Mouse (Mus musculus): ENCODE data around the gene Hapln2.

Hapln2 gene

GRCm38 (mm10) chr3:88005822-88006786 is 21.3 kb downstream of the Hapln2 start:
- no peak for ATAC-seq (ENCODE audit: low TSS enrichment)

DNA sequence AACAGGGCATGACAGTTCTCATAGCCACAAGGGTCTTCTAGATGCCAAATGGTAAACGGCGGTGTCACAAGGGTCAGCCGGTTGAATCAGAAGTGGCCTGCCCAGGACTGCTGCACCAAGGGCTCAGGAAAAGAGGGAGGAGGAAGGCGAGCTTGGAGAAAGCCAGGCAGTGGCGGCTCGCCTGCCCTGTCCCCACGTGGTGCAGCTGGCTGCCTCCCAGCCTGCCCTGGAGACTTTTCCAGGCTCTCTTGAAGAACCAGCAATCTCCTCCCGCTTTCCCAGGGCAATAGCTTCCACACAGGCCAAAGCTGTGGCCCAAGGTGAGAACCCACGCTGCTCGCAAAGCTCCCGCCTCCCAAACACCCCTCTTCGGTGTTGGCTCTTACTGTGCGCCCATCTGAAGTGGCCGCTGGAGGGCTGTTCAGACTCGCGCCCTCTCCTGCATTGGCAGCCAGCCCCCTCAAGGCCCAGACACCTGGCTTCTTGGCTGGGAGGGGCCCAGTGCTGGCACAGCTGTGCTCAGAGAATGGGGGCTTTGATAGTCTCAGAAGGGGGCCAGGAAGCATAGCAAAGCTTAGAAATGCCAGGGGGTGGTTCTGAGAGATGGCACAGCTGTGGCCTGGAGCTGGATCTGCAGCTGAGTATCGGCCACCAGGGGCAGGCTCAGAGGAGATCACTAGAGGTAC is 24.9 kb downstream of the Hapln2 start:
- ATAC-seq (ENCODE audit: low TSS enrichment), result no peak

- ATAC-seq (ENCODE audit: low TSS enrichment), result peak; percentile 8; the same call in 1 of the 2 replicates
Observed at GRCm38 (mm10) chr3:88000816-88001595, 26.4 kb downstream of the Hapln2 start.

GRCm38 (mm10) chr3:88000181-88000580 is 27.2 kb downstream of the Hapln2 start, which contains the start of gene Bcan:
Bcan (minus strand) TSS chr3:88000230.
- ATAC-seq (ENCODE audit: low TSS enrichment), result peak; percentile 61

GRCm38 (mm10) chr3:87999243-87999895 is 28.0 kb downstream of the Hapln2 start:
- no peak for ATAC-seq (ENCODE audit: low TSS enrichment)

GRCm38 (mm10) chr3:87998747-87999146 is 28.6 kb downstream of the Hapln2 start:
- ATAC-seq (ENCODE audit: low TSS enrichment), result no peak

DNA sequence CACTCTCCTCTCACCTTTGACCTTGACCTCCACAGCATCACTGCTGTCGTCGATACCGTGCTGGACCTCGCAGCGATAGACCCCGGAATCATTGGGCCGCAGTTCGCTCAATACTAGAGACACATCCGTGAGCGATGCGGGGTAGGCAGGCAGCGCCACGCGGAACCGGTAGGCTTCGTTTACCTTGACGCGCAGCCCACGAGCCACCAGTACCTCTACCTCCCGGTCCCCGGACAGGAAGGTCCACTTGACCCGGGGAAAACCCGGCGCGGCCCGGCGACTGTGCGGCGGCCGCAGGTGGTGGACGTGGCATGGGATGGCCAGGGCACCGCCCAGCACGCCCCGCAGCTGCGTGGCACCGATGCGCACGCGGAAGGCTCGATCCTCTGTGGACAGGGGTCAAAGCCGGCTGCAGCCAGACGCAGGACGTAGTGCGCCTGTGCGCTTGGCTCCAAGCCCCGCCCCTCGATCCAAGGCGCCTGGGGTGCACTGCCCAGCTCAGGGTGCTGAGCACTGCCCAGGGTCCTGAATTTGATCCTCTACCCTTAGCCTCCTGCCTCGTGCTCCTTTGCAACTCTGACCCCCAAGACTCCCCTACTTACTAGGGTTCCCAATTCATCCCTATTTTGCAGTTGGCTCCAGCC is 30.3 kb downstream of the Hapln2 start:
- ATAC-seq (ENCODE audit: low TSS enrichment), result no peak

DNA sequence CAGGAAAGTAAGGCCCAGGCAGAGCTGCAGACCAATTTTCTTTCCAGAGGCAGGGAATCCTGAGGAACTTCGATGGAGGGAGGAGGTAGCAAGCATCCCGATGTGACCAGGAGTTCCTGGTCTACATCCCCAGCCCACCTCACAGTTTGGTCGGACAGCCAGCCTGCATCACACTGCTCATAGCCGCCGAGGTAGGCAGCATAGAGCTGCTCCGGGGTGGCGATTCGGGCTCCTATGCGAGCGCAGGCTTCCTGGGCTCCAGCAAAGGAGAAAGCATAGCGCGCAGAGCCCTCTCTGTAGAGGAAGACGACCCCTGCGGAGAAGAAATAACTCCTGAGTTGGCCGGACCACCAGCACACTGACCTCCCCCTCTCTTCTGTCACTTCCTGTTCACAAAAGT is 31.0 kb downstream of the Hapln2 start:
- no peak for ATAC-seq (ENCODE audit: low TSS enrichment)

DNA sequence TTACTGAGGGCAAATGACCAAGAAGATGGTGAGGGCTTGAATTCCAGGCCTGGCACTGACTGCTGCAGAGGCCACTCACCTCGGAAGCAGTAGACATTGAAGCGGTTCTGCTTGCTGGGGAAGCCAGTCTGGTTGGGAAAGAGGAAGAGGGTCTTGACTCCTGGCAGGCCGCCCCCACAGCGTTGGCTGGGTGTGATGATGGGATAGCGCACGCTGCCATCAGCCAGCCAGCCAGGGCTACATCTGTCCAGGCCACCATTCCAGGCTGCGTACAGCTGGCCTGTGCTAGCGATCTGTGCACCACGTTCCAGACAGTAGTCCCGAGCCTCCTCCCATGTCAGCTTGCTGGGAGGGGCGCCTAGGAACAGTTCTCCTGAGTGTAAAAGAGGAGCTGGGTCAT is 32.1 kb downstream of the Hapln2 start:
- no peak for ATAC-seq (ENCODE audit: low TSS enrichment)

- no peak for ATAC-seq (ENCODE audit: low TSS enrichment)
Observed at GRCm38 (mm10) chr3:87993436-87993835, 33.9 kb downstream of the Hapln2 start.

DNA sequence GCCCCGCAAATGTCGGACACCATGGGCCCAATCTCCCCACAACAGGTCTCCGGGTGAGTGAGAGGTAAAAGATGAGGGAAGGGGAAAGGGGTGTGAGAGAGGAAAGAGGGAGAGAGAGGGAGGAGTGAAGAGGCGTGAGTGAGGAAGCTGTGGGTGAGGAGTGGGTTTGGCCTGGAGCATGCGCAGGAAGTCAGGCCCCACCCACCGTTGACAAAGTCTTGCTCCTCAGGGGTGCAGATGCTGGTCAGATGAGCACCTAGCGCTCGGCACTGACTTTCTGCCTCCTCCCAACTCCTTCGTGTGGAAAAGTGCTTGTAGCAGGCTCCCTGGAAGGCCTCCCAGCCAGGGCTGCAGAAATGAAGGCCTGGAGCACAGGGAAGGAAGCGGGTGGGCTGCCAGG is 37.4 kb downstream of the Hapln2 start:
- ATAC-seq (ENCODE audit: low TSS enrichment), result no peak

DNA sequence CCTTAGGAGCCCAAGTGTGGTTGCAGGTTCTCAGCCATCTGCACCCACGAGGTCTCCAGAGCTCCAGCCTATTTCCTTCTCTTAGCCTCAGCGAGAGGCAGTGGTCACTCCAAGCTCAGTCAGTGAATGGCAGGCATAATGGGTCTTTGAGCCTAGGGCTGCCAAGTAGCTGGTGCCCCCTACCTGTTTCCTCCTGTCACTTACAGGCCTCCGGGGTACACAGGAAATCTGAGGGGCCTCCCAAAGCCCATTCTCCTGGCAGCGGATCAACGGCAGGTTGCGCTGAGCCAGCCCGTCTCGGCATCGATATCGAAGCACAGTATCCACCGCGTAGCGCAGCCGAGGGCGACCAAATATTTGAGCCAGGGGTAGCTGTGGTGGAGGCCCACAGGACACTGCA is 39.3 kb downstream of the Hapln2 start:
- ATAC-seq (ENCODE audit: low TSS enrichment), result no peak

DNA sequence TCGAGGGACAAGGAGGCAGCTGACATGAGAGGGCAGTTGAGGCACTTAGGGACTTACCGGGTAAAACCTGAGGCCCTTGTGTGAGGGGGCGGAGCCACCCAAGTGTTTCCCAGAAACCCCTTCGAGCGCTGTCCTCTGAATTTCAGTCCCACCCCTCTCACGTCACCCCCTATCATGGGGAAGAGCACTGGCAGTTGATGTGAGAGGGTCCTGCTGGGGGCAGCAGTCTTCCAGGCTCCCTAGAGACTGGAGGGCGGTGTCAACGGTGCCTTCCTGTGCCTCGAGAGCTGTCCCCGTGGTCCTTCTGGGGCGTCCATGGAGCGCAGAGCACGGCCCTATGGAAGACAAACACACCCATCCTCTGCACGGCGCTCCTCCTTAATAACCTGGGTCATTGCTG is 39.8 kb downstream of the Hapln2 start:
- ATAC-seq (ENCODE audit: low TSS enrichment), result no peak

- peak; percentile 62 for ATAC-seq (ENCODE audit: low TSS enrichment)
Observed at GRCm38 (mm10) chr3:87986868-87987267, 40.5 kb downstream of the Hapln2 start.

GRCm38 (mm10) chr3:87985505-87986320 is 41.7 kb downstream of the Hapln2 start:
- ATAC-seq (ENCODE audit: low TSS enrichment), result no peak

DNA sequence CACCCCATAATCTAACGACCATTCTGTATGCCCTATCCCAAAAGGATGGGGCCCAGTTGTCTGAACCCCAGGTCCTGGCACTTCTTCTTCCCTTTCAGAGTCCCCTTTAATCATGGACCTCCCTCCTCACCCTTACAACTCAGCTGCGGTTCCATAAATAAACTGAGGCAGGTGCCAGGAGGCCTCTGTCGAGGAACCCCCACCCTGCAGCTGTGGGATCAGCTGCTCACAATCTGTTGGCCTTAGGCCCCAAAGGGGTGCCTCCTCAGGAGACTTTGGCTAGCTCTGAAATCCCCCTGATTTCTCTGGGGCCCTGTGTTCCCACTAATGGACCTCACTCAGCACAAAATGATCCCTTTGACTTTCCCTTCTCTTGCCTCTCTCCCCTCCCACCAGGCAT is 43.3 kb downstream of the Hapln2 start:
- no peak for ATAC-seq (ENCODE audit: low TSS enrichment)

GRCm38 (mm10) chr3:87983627-87984026 is 43.8 kb downstream of the Hapln2 start:
- no peak for ATAC-seq (ENCODE audit: low TSS enrichment)

- ATAC-seq (ENCODE audit: low TSS enrichment), result no peak
Observed at GRCm38 (mm10) chr3:87982836-87983601, 44.4 kb downstream of the Hapln2 start.
